Mouse (Mus musculus) neutrophil, adult 5-6 weeks (primary cell): ENCODE measurements around the gene Rnf151. TPM values are rescaled to one million over a fixed set of nuclear protein-coding genes. Genes with fewer than 3 reads are reported as not detected.
A peak's percentile ranks its signal among the peaks of the same experiment; 100 is the strongest.

Experiments
- ATAC-seq: fragments of 151-379, 151-347 bp; 2 replicates; pipeline ENCODE4 v1.8.0; 2017; ENCODE audit warnings: mild to moderate bottlenecking, moderate TSS enrichment; ENCODE audit not compliant: insufficient number of reproducible peaks, poor library complexity, low FRiP score, severe bottlenecking; ENCODE audit errors: extremely low read depth
- total RNA-seq: library from RNA; stranded (forward); fragments of 200-1000 nt; gene quantifications from 2 replicates; pipeline ENCODE4 v1.2.3, GENCODE M21; 2017

The Rnf151 gene
- total RNA-seq, 1 experiment from 2014 or later, result not detected

GRCm38 (mm10) chr17:24715556-24715955 is 2.3 kb downstream of the Rnf151 start:
- no peak for ATAC-seq

- ATAC-seq, result peak; percentile 62
Measured at GRCm38 (mm10) chr17:24708646-24709045, 9.2 kb downstream of the Rnf151 start.

DNA sequence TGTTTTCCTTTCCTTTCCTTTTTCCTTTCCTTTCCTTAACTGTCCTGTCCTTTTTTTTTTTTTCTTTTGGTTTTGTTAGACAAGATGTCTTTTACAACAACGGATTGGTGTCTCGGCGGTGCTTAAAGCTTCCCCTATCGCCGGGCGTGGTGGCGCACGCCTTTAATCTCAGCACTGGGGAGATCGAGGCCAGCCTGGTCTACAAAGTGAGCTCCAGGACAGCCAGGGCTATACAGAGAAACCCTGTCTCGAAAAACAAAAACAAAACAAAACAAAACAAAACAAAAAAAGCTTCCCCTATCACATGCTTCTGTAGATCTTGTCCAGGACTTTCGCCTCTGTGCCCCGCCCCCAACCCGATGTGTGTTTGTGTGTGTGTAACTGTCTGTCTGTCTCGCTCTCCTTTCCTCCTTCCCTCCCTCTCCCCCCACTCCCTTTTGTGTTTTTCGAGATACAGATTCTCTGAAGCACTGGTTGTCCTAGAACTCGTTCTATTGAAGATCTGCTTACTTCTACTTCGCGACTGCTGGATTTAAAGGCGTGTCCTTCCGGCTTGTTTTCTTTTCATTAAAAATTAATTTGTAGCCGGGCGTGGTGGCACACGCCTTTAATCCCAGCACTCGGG is 9.9 kb downstream of the Rnf151 start:
- no peak for ATAC-seq

DNA sequence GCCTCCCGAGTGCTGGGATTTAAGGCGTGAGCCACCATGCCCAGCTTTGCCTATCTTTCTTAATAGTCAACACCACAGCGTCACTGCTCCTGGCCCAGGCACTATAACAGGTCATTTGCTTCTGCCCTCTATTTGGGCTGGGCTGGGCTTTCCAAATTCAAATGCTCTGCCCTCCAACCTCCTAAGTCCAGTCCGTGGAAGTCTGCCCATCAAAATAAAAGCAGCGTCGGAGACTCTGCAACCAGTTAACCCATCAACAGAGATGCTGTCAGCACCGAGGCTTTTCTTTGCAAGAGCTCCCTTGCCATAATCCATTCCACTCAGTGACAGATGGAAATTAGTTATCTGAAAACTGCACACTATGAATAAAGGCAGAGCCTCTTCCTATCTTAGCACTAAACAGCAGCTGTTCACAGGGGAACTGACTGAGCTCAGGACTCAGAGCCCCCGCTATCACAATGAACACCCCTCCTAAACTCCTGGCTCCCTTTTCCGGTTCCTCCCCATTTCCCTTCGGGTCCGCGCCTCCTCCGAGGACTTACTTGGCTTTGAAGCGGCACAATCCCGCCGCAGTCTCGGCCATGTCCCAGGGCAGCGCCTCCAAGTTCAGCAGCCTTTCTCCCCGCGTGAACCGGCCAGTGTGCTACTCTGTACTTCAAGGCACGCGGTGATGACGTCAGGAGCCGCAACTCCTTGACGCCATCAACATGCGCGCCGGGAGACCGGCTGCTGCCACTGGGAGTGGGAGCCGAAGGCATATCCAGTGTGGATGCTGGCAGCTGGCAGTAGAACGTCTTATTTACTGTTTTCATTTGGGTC is 10.7 kb downstream of the Rnf151 start, which contains the start of gene Tbl3:
Gene Tbl3 (minus strand): TSS at position 679 of the 819 bp plus-strand sequence.
- ATAC-seq, result peak; percentile 89

- no peak for ATAC-seq
Measured at GRCm38 (mm10) chr17:24705821-24706220, 12.0 kb downstream of the Rnf151 start.

- no peak for ATAC-seq
Measured at GRCm38 (mm10) chr17:24701251-24701650, 16.6 kb downstream of the Rnf151 start.

GRCm38 (mm10) chr17:24699473-24699872 is 18.4 kb downstream of the Rnf151 start:
- ATAC-seq, result no peak

DNA sequence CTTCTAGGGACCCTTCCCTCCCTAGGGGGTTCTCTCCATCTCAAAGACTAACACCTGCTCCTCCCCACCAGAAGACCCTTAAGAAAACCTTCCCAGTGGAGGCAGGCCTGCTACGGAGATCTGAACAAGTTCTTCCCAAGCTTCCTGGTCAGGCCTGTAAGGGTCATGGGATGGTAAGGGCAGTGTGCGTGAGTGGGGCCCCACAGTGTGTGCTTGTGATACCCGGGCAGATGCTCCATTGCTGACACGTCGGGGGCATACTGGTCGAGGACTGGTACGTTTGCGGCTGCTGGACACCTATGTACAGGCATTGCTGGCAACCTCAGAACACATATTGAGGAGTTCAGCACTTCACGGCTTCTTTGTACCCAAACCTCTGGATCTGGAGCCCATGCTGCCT is 19.1 kb downstream of the Rnf151 start:
- no peak for ATAC-seq

DNA sequence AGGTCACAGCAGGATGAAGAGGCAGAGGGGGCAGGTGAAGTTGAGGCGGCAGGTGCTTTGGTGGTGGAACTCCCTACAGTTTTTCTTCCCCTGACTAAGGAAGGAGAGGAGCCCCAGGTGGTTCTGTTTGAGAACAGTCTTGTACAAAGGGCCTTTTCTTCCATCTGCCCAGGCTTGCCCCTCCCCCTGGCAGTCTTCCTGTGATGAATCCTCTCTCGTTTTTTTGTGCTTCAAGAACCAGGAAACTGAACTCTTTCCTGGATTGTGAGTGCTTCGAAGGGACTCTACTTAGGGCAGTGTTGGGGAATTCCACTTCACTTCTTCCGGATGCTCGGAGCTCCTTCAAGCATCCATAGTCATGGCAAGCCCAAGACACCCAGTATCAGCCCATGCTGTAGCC is 19.9 kb downstream of the Rnf151 start:
- no peak for ATAC-seq

DNA sequence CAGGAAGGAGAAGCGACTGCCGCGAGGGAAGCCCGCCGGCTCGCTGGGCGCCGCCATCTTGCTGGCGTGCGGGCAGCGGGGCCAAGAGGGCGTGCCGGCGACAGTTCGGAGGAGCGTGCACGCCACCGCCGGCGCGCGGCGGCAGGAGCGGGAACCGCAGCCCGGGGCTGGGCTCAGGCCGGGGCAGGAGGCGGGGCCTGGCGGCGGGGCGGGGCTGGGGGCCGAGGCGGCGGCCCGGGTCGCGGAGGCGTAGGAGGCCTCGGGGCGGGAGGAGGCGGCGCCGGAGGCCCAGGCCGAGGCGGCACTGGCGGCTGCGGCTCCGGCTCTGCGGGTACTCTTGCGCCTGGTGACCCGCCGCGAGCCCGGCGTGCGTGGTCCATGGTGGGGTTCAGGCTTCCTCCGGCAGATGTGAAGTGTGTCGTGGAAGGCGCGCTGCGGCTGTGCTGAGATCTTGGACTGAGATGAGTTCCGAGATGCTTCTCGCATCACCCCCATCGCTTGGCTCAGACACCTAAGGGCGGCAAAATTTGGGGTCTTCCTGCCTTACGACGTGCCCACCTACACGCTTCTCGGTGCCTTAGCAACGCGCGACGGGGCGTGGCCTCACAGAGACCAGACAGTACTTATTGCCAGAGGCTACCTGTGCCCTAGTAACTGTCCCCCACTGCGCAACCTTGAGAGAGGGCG is 21.7 kb downstream of the Rnf151 start, which contains the start of the genes Gfer and Noxo1:
Gene Gfer (minus strand): TSS at position 146 of the 687 bp plus-strand sequence.
Gene Noxo1 (plus strand): TSS at position 224 of the 687 bp plus-strand sequence.
- peak; percentile 56 for ATAC-seq

- no peak for ATAC-seq
Measured at GRCm38 (mm10) chr17:24695326-24696010, 22.4 kb downstream of the Rnf151 start.

DNA sequence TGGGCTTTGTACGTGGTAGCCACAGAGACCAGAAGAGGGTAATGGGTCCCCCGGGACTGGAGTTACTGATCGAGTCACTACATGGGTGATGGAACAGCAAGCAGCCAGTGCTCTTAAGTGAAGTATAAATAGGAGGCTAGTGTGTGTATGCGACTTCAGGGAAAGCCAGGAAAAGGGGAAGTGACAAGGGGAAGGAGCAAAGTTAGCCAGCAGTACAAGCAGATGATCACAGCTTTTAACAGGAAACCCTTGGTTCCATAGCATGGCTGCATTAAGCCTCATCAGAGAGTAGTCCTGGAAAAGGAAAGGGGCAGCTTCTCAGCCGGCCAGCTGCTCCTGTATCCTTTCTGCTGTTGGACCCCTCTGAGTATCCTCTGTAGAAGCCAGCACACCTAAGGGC is 25.5 kb downstream of the Rnf151 start:
- ATAC-seq, result no peak

DNA sequence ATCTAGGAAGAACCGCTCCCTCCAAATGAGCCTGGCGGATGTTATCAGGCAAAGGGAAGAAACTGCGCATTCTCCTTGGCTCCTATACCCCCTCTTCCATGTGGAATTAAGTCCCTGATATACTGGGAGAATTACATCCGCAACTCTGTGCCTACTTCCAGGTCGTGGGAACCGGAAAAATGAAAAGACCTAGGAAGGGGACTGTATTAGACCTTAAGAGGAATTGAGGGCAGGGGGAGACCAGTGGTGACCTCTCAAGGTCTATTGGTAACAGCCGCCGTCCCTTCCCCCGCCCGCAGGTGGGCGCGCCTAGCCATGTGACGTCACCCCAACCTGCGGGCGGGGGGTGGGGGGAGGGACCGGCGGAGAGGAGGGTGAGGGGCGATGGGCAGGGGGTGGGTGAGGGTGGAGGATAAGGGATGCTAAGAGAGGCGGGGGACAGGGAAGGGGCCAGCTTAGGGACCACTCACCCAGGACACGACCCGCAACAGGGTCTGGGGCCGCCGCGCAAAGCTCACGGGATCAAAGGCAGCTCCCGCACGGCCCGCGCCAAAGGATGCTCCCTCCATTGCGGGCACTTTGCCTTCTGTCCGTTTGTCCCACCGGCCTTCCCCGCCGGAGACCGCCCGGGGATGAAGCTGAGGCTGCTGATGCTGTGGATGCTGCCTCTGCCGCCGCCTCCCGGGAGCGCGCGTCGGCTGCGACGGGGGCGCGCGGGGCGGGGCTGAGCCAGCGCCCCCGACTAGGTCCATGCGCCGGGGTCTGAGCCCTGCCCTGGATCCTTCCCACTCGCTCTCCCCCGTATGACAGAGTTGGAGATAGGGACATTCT is 28.4 kb downstream of the Rnf151 start, which contains the start of gene Syngr3:
Gene Syngr3 (minus strand): TSS at position 705 of the 831 bp plus-strand sequence.
- no peak for ATAC-seq

DNA sequence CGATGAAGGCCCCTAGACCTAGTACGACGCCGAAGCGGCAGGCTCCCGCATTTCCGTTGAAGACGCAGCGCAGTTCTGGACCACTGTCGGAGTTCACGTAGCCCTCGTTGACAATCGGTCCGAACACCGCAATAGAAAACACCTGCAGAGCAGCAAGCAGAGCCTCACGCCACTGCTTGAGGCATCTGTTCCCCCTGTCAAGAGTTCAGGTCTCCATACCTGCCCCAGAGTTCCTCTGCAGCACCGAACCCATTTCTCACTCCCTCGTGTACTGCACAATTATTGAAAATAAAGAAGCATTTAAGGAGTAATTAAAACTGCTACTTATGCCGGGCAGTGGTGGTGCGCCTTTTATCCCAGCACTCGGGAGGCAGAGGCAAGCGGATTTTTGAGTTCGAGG is 30.3 kb downstream of the Rnf151 start:
- no peak for ATAC-seq

- ATAC-seq, result peak; percentile 44; the same call in 1 of the 2 replicates
Measured at GRCm38 (mm10) chr17:24687146-24687595, 30.7 kb downstream of the Rnf151 start.

DNA sequence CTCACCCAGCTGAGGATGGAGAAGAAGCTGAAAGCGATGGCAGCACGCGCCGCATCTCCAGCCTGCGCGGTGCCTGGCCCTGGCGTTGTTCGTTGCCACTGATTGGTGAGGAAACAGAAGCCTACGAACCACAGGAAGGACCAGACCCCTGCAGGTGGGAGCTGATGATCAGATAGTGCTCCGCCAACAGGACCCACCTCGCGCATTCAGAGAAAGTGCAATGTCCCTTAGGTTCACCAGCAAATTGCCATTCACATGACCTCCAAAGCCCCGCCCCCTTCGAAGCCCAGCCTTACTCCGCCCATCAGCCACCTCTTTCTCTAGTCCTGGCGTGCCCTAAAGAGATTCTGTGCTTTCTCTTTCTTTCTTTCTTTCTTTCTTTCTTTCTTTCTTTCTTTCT is 31.3 kb downstream of the Rnf151 start:
- ATAC-seq, result peak; percentile 51; the same call in 1 of the 2 replicates

DNA sequence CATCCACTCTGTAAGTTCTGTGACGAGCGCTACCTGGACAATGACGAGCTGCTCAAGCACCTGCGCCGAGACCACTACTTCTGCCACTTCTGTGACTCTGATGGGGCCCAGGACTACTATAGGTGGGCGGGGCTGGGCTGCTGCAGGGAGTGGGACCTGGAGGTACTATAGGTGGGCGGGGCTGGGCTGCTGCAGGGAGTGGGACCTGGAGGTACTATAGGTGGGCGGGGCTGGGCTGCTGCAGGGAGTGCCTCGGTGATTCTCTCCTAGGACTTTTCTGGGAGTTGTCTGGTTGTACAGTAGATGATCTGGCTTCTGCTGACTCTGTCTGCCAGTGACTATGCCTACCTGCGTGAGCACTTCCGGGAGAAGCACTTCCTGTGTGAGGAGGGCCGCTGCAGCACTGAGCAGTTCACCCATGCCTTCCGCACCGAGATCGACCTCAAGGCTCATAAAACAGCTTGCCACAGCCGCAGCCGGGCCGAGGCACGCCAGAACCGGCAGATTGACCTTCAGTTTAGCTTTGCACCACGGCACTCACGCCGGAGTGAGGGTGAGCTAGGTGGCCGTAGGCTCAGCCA is 40.3 kb downstream of the Rnf151 start:
- no peak for ATAC-seq

GRCm38 (mm10) chr17:24676877-24677276 is 41.0 kb downstream of the Rnf151 start:
- ATAC-seq, result no peak
